Mouse (Mus musculus) myocyte (in vitro differentiated cells): ENCODE measurements at regions not wholly inside any gene's neighbourhood (a gene's known extent, or its start where the extent isn't known, plus 50 kb on each side); places are given as distances from the start of the nearest gene placed in this dataset.

Experiments
- CEBPB ChIP-seq: IDR thresholded peaks from 2 replicates; pipeline ENCODE4 v1.6.1; 2011; ENCODE audit warnings: mild to moderate bottlenecking, moderate library complexity; ENCODE audit not compliant: poor library complexity, insufficient read depth, severe bottlenecking
- E2F4 ChIP-seq: IDR thresholded peaks from one replicate; pipeline ENCODE4 v1.6.1; 2011; ENCODE audit warnings: mild to moderate bottlenecking, control low read depth, moderate library complexity; ENCODE audit not compliant: insufficient read depth
- USF1 ChIP-seq: IDR thresholded peaks from one replicate; pipeline ENCODE4 v1.6.1; 2011; ENCODE audit warnings: low read depth, mild to moderate bottlenecking, control low read depth, moderate library complexity

DNA sequence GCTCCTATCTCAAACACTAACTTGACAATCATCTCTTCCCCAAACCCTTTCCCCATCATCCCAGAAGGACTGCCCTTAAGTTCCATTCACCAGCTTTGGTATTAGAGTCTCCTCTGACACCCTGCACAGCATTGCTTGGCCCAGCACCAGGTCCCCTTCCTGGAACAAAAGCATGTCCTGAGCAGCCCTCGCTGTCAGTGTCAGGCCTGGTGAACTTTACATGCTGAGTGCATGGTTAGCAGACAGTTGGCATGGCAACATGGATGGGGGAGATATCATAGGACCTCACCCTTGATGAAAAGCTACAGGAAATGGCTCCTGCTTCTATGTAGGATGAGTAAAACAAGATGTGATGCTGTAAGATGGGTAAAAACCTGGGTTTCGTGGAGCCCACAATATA lies 333.6 kb downstream of the Lpin1 start:
- TF ChIP-seq USF1 (no peak), E2F4 (no peak), CEBPB (no peak)
